10 mouse cellular contexts compared by ENCODE assay signal in the genomic region with DNA sequence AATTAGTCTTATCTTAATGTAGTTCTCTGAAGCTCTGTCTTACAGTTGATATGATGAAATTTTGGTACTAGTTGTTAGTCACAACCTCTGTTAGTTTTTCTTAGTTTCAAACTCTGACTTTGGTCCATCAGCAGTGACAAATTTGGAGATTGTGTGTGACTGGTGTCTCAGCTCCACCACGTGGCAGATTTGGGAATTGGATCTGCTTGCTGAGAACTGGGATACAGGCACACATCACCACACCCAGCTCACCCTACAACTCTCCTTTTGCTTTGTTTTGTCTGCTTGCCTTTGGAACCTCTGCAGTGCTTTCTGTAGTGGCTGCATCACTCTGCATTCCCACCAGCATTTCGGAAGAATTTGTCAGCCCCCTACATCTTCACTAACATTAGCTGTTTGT. TPM values are rescaled to one million over a fixed set of nuclear protein-coding genes. Genes with fewer than 3 reads are reported as not detected.
DNase-seq lines count a peak whose midpoint lies in the region; ATAC-seq and TF ChIP-seq lines count a peak whose summit lies in the region.
"Had no signal": no experiment of that assay in that cellular context is flagged by ENCODE, and none has a peak within 500 bp of the region (broad histone marks: within the 10 kb centered on the region; RNA-seq: fewer than 3 reads in every experiment).

No protein-coding gene starts in this region.

- no peak overlapping the region for H3K4me2 ChIP-seq in kidney, embryonic 14.5 days (replicated peaks; ENCODE audit: low read depth, low read length)
- H3K4me2 ChIP-seq in limb, embryonic 14.5 days (replicated peaks; ENCODE audit: low read depth, low read length, severe bottlenecking), result no peak overlapping the region
- H3K4me2 ChIP-seq: embryonic facial prominence, embryonic 12.5 days; neural tube, embryonic 12.5 days had no signal

- no peak overlapping the region for H3K27ac ChIP-seq in kidney, adult 2 months (ENCODE audit: insufficient read depth, low read depth, low read length)
- no peak overlapping the region for H3K27ac ChIP-seq in kidney, embryonic 14.5 days (ENCODE audit: low read depth, low read length)
- no peak overlapping the region for H3K27ac ChIP-seq in embryonic fibroblast, embryonic 13.5 days (ENCODE audit: insufficient read depth, low read length)
- H3K27ac ChIP-seq in limb, embryonic 14.5 days (replicated peaks; ENCODE audit: low read depth, low read length), result no peak overlapping the region
- H3K27ac ChIP-seq: embryonic facial prominence, embryonic 12.5 days; neural tube, embryonic 12.5 days had no signal

- peak; percentile 95 for TF ChIP-seq CTCF in kidney, adult 2 months (conservative IDR thresholded peaks at IDR 0.05; ENCODE audit: insufficient read depth, insufficient read length, low read depth, low read length)
- peak; percentile 82 for TF ChIP-seq CTCF in embryonic fibroblast, embryonic 13.5 days (IDR thresholded peaks at IDR 0.05; ENCODE audit: borderline replicate concordance, insufficient read depth, low read length)

- TF ChIP-seq POLR2A in kidney, adult 2 months (IDR thresholded peaks at IDR 0.05; ENCODE audit: low read depth, low read length), result no peak
- no peak for TF ChIP-seq POLR2A in embryonic fibroblast, embryonic 13.5 days (IDR thresholded peaks at IDR 0.05; ENCODE audit: low read depth, low read length)
- TF ChIP-seq POLR2A in limb, embryonic 14.5 days (IDR thresholded peaks at IDR 0.05; ENCODE audit: borderline replicate concordance, extremely low read depth, insufficient read depth, insufficient read length), result no peak

- 22% methylated on average over 2 of the region's 2 CpGs for WGBS in kidney, adult 2 months
- WGBS in kidney, embryonic 14.5 days, result 19% methylated on average over 2 of the region's 2 CpGs
- WGBS in limb, embryonic 14.5 days, result 14% methylated on average over 2 of the region's 2 CpGs

- H3K9ac ChIP-seq in kidney, embryonic 14.5 days (ENCODE audit: low read depth, low read length), result no peak overlapping the region
- H3K9ac ChIP-seq in limb, embryonic 14.5 days (ENCODE audit: low read depth, low read length, severe bottlenecking), result no peak overlapping the region
- H3K9ac ChIP-seq: embryonic facial prominence, embryonic 12.5 days; neural tube, embryonic 12.5 days had no signal

- H3K4me3 ChIP-seq in kidney, adult 2 months (ENCODE audit: insufficient read depth, low read depth, low read length), result no peak overlapping the region
- H3K4me3 ChIP-seq in kidney, embryonic 14.5 days (ENCODE audit: low read length), result no peak overlapping the region
- H3K4me3 ChIP-seq in embryonic fibroblast, embryonic 13.5 days (ENCODE audit: insufficient read depth, low read length), result no peak overlapping the region
- no peak overlapping the region for H3K4me3 ChIP-seq in limb, embryonic 14.5 days (replicated peaks; ENCODE audit: low read length)
- H3K4me3 ChIP-seq: embryonic facial prominence, embryonic 12.5 days; neural tube, embryonic 12.5 days had no signal

- no peaks in the 10 kb centered on the region for H3K36me3 ChIP-seq in kidney, adult 2 months (ENCODE audit: control insufficient read depth, insufficient read depth, low read length)
- H3K36me3 ChIP-seq in kidney, embryonic 14.5 days (ENCODE audit: control insufficient read depth, insufficient read depth, low read length), result no peaks in the 10 kb centered on the region
- H3K36me3 ChIP-seq in limb, embryonic 14.5 days (ENCODE audit: control insufficient read depth, insufficient read depth, low read length), result no peaks in the 10 kb centered on the region
- H3K36me3 ChIP-seq: embryonic facial prominence, embryonic 12.5 days; neural tube, embryonic 12.5 days had no signal

- DNase-seq in kidney, adult 2 months, result peak; percentile 80
- peak; percentile 18 to 38 for DNase-seq in adrenal gland, postnatal 4 days (ENCODE audit: low spot score in 2 of 2)
- DNase-seq in limb, embryonic 14.5 days (ENCODE audit: low spot score), result peak; percentile 76
- peak; percentile 69 for DNase-seq in ovary, postnatal 36 days (ENCODE audit: low spot score)
- peak; percentile 52 to 64 for DNase-seq in thymus, postnatal 36 days

- H3K27me3 ChIP-seq in kidney, adult 2 months (replicated peaks; ENCODE audit: control insufficient read depth, insufficient read depth, low read length), result no peaks in the 10 kb centered on the region
- no peaks in the 10 kb centered on the region for H3K27me3 ChIP-seq in kidney, embryonic 14.5 days (ENCODE audit: control insufficient read depth, insufficient read depth, low read length)
- no peaks in the 10 kb centered on the region for H3K27me3 ChIP-seq in limb, embryonic 14.5 days (ENCODE audit: control insufficient read depth, insufficient read depth, low read length)
- H3K27me3 ChIP-seq: embryonic facial prominence, embryonic 12.5 days; neural tube, embryonic 12.5 days had no signal

- no peak for ATAC-seq in kidney, embryonic 14.5 days (ENCODE audit: low FRiP score, low TSS enrichment)
- peak; percentile 38 for ATAC-seq in inflammation-experienced regulatory T-cells, adult 6 months
- ATAC-seq in limb, embryonic 14.5 days (ENCODE audit: low FRiP score, low read depth), result no peak

- H3K9me3 ChIP-seq in kidney, embryonic 14.5 days (ENCODE audit: control insufficient read depth, low read length), result no peaks in the 10 kb centered on the region
- H3K9me3 ChIP-seq in limb, embryonic 14.5 days (ENCODE audit: control insufficient read depth, low read length), result no peaks in the 10 kb centered on the region
- H3K9me3 ChIP-seq: embryonic facial prominence, embryonic 12.5 days; neural tube, embryonic 12.5 days had no signal

- no peaks in the 10 kb centered on the region for H3K4me1 ChIP-seq in kidney, adult 2 months (ENCODE audit: control insufficient read depth, insufficient read depth, low read length)
- no peaks in the 10 kb centered on the region for H3K4me1 ChIP-seq in kidney, embryonic 14.5 days (ENCODE audit: control insufficient read depth, insufficient read depth, low read length)
- H3K4me1 ChIP-seq in embryonic fibroblast, embryonic 13.5 days (ENCODE audit: control insufficient read depth, insufficient read depth, low read length), result no peaks in the 10 kb centered on the region
- 0 out of 2 replicates have a peak, but pooled peaks cover 2% of the 10 kb centered on the region for H3K4me1 ChIP-seq in limb, embryonic 14.5 days (ENCODE audit: control insufficient read depth, insufficient read depth, low read length)
- H3K4me1 ChIP-seq: embryonic facial prominence, embryonic 12.5 days; neural tube, embryonic 12.5 days had no signal

RNA-seq across cellular contexts. Expression of a gene that starts 5.0 kb away (rescaled TPM):
- polyA plus RNA-seq in kidney, adult 2 months (2012; rRNA removed), result 11.3 and 15.1 TPM in 2 replicates
- polyA plus RNA-seq in kidney, embryonic 14.5 days (2014; fragmentation: Nextera tagmentation; extraction: Ambion mirVana), result 31.6 and 36.4 TPM in 2 replicates
- total RNA-seq in adrenal gland, postnatal 4 days (2021), result 10 to 100 TPM; 43.9 to 44.7 TPM
- 42.9 and 55.8 TPM in 2 replicates for polyA plus RNA-seq in embryonic fibroblast, embryonic 13.5 days (2011; ENCODE audit: insufficient read length, low read depth, missing spikeins)
- polyA plus RNA-seq in inflammation-experienced regulatory T-cells, adult 6 months (2017; shearing (Covaris generic)), result 10 to 100 TPM in 2 of 3 experiments, 1 to 10 TPM in 1; 9.6 to 14.3 (median 14.1) TPM
- polyA plus RNA-seq in limb, embryonic 14.5 days (2012; rRNA removed), result 49.6 and 81.1 TPM in 2 replicates
- polyA plus RNA-seq in limb, embryonic 14.5 days (2014; fragmentation: Nextera tagmentation; extraction: Ambion mirVana), result 33.9 and 35.9 TPM in 2 replicates

RNA-seq across cellular contexts. Expression of a gene that starts 10.1 kb away (rescaled TPM):
- polyA plus RNA-seq in kidney, adult 2 months (2012; rRNA removed), result 20.2 and 24.3 TPM in 2 replicates
- 16.9 and 22.2 TPM in 2 replicates for polyA plus RNA-seq in kidney, embryonic 14.5 days (2014; fragmentation: Nextera tagmentation; extraction: Ambion mirVana)
- 10 to 100 TPM; 70.5 to 76.7 TPM for total RNA-seq in adrenal gland, postnatal 4 days (2021)
- polyA plus RNA-seq in embryonic fibroblast, embryonic 13.5 days (2011; ENCODE audit: insufficient read length, low read depth, missing spikeins), result 32.3 and 32.4 TPM in 2 replicates
- 10 to 100 TPM in 2 of 3 experiments, 1 to 10 TPM in 1; 8.2 to 21.3 (median 15.5) TPM for polyA plus RNA-seq in inflammation-experienced regulatory T-cells, adult 6 months (2017; shearing (Covaris generic))
- 58.3 and 75.8 TPM in 2 replicates for polyA plus RNA-seq in limb, embryonic 14.5 days (2012; rRNA removed)
- polyA plus RNA-seq in limb, embryonic 14.5 days (2014; fragmentation: Nextera tagmentation; extraction: Ambion mirVana), result 23.7 and 26.4 TPM in 2 replicates

Comparison
In these comparisons a context has a peak if more than half of its experiments do, and no peak if none do; other contexts are left out.
1. DNase-seq: peak in every context shown above with its lines; median percentile 80 in kidney, adult 2 months; 76 in limb, embryonic 14.5 days; 69 in ovary, postnatal 36 days; 58 in thymus, postnatal 36 days; 28 in adrenal gland, postnatal 4 days.